Mouse (Mus musculus) kidney, postnatal 0 days (tissue): ENCODE data around the gene Gm42906. TPM values are rescaled to one million over a fixed set of nuclear protein-coding genes. Genes with fewer than 3 reads are reported as not detected.

Experiments
- ATAC-seq: fragments of 200-750 bp; cut with Nextera tagmentation; replicated peaks from 2 replicates; pipeline ENCODE4 v1.8.0; 2017; ENCODE audit warnings: low read depth, moderate number of reproducible peaks, moderate TSS enrichment, moderate library complexity; ENCODE audit not compliant: low FRiP score
- DNase-seq: peaks from one replicate; pipeline ENCODE4 v3.0.0-alpha.2; 2016; ENCODE audit warnings: low spot score
- H3K27ac ChIP-seq: fragments of 300-500 bp; sonication (generic); 2 replicates; pipeline ENCODE4 v1.5.1; 2014; ENCODE audit warnings: mild to moderate bottlenecking
- H3K27me3 ChIP-seq: fragments of 300-500 bp; sonication (generic); 2 replicates; pipeline ENCODE4 v1.6.1; 2014; ENCODE audit warnings: low read length, mixed read lengths; ENCODE audit not compliant: insufficient read depth
- H3K36me3 ChIP-seq: fragments of 300-500 bp; sonication (generic); 2 replicates; pipeline ENCODE4 v1.6.1; 2014; ENCODE audit warnings: low read length, mixed read lengths; ENCODE audit not compliant: insufficient read depth
- H3K4me1 ChIP-seq: fragments of 300-500 bp; sonication (generic); replicated peaks from 2 replicates; pipeline ENCODE4 v1.6.1; 2014; ENCODE audit warnings: antibody characterized with exemption, low read length, mixed read lengths; ENCODE audit not compliant: insufficient read depth
- H3K4me2 ChIP-seq: fragments of 300-500 bp; sonication (generic); 2 replicates; pipeline ENCODE4 v1.6.1; 2014; ENCODE audit warnings: mild to moderate bottlenecking, low read length, moderate library complexity, mixed read lengths
- H3K4me3 ChIP-seq: fragments of 300-500 bp; sonication (generic); replicated peaks from 2 replicates; pipeline ENCODE4 v1.5.1; 2014; ENCODE audit warnings: low read depth, low read length
- H3K9ac ChIP-seq: fragments of 300-500 bp; sonication (generic); 2 replicates; pipeline ENCODE4 v1.6.1; 2014; ENCODE audit warnings: low read depth, low read length
- H3K9me3 ChIP-seq: fragments of 300-500 bp; sonication (generic); replicated peaks from 2 replicates; pipeline ENCODE4 v1.6.1; 2016; ENCODE audit warnings: low read length, inconsistent platforms, mixed read lengths
- CTCF ChIP-seq: IDR thresholded peaks from 2 replicates; pipeline ENCODE4 v1.5.1; 2016; ENCODE audit warnings: antibody characterized with exemption, low read depth, mild to moderate bottlenecking, moderate library complexity
- WGBS: fragments of 180-500 bp; shearing (Covaris S2); extraction: QIAGEN DNeasy Blood & Tissue Kit; methylation state at CpG from one replicate; pipeline ENCODE4 v1.1.7; 2014; 5-methylcytosine and 5-hydroxymethylcytosine counted together
- polyA plus RNA-seq: library from polyadenylated mRNA; unstranded; fragments of >200 nt; fragmentation: Nextera tagmentation; extraction: Ambion mirVana; gene quantifications from 2 replicates; pipeline ENCODE4 v1.2.1, GENCODE M21; 2015

The Gm42906 gene
- polyA plus RNA-seq, 1 experiment from 2014 or later, result not detected

DNA sequence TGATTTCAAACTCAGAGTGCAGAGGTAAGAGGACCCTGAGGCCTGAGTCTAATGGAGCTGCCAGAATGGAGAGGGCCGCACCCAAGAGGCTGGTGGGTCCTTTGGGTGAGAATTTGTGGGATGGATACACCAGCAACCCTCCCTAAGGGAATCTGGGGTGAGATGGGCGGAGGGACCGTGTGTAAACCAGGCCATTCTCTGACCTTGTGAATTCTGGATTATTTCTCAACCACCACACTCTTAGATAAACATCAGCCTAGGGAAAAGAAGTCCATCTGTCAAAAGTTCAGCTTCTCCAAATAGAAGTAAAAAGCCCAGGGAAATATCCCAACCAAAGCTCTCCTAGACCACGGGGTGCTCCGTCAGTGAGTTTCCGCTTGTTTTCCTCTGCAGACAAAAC is 332.0 kb downstream of the Gm42906 start:
- peak overlapping the region; percentile 51 for H3K27ac ChIP-seq
- no peaks in the 10 kb centered on the region for H3K36me3 ChIP-seq
- H3K9ac ChIP-seq, result no peak overlapping the region
- TF ChIP-seq CTCF, result no peak
- no peak overlapping the region for H3K4me2 ChIP-seq
- H3K9me3 ChIP-seq, result no peaks in the 10 kb centered on the region
- H3K4me1 ChIP-seq, result no peaks in the 10 kb centered on the region
- DNase-seq (peak; percentile 46), ATAC-seq (no peak)
- no peaks in the 10 kb centered on the region for H3K27me3 ChIP-seq
- 62% methylated on average over 6 of the region's 6 CpGs for WGBS
- H3K4me3 ChIP-seq, result no peak overlapping the region

- ATAC-seq, result no peak
- no peaks in the 10 kb centered on the region for H3K4me1 ChIP-seq
- H3K4me3 ChIP-seq, result no peak overlapping the region
- no peak overlapping the region for H3K4me2 ChIP-seq
- H3K36me3 ChIP-seq, result no peaks in the 10 kb centered on the region
- no peaks in the 10 kb centered on the region for H3K9me3 ChIP-seq
- DNase-seq, result no peak
- no peak for TF ChIP-seq CTCF
- no peaks in the 10 kb centered on the region for H3K27me3 ChIP-seq
- H3K9ac ChIP-seq, result no peak overlapping the region
- no peak overlapping the region for H3K27ac ChIP-seq
- WGBS, result 75% methylated on average over 3 of the region's 3 CpGs
These were observed 334.9 kb downstream of the Gm42906 start for GRCm38 (mm10) chr5:151092886-151093665.

DNA sequence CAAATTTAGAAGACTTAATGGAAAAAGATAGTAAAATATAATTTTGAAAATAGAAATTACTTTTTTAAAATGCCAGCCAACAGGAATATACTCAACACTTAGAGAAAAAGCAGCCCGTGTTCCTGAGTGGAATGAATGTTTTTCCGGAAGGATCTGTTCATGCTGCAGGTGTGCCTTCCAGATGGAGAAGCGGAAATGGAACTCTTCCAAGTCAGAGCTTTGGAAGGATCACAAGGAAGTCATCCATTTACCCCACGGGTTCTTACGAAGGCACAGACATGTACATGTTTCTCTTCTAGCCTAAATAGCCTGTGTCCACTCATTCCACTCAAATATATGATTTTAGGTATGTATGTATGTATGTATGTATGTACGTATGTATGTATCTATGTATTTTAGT is 337.0 kb downstream of the Gm42906 start:
- 0 out of 2 replicates have a peak, but pooled peaks cover 8% of the 10 kb centered on the region for H3K4me1 ChIP-seq
- no peak overlapping the region for H3K4me3 ChIP-seq
- no peak for TF ChIP-seq CTCF
- H3K9ac ChIP-seq, result no peak overlapping the region
- H3K9me3 ChIP-seq, result no peaks in the 10 kb centered on the region
- H3K27me3 ChIP-seq, result no peaks in the 10 kb centered on the region
- no peak overlapping the region for H3K27ac ChIP-seq
- no peaks in the 10 kb centered on the region for H3K36me3 ChIP-seq
- ATAC-seq (no peak), DNase-seq (no peak)
- WGBS, result 90% methylated on average over 6 of the region's 6 CpGs
- no peak overlapping the region for H3K4me2 ChIP-seq

- Histone ChIP-seq H3K27me3 (no peaks in the 10 kb centered on the region), H3K9ac (no peak overlapping the region), H3K4me2 (no peak overlapping the region), H3K4me1 (0 out of 2 replicates have a peak, but pooled peaks cover 8% of the 10 kb centered on the region), H3K36me3 (no peaks in the 10 kb centered on the region), H3K9me3 (no peaks in the 10 kb centered on the region), H3K27ac (no peak overlapping the region), H3K4me3 (no peak overlapping the region)
- TF ChIP-seq CTCF, result no peak
- ATAC-seq (no peak), DNase-seq (no peak)
- WGBS, result 44% methylated on average over 6 of the region's 6 CpGs
These were observed 338.8 kb downstream of the Gm42906 start for GRCm38 (mm10) chr5:151089201-151089600.

- TF ChIP-seq CTCF, result no peak
- Histone ChIP-seq H3K9me3 (no peaks in the 10 kb centered on the region), H3K4me1 (0 out of 2 replicates have a peak, but pooled peaks cover 8% of the 10 kb centered on the region), H3K36me3 (no peaks in the 10 kb centered on the region), H3K9ac (no peak overlapping the region), H3K27me3 (no peaks in the 10 kb centered on the region), H3K27ac (no peak overlapping the region), H3K4me2 (no peak overlapping the region), H3K4me3 (no peak overlapping the region)
- DNase-seq (peak; percentile 64), ATAC-seq (no peak)
- 50% methylated on average over 9 of the region's 9 CpGs for WGBS
These were observed 341.3 kb downstream of the Gm42906 start for GRCm38 (mm10) chr5:151086425-151087202.

GRCm38 (mm10) chr5:151085749-151086148 is 342.2 kb downstream of the Gm42906 start:
- no peaks in the 10 kb centered on the region for H3K27me3 ChIP-seq
- H3K9ac ChIP-seq, result no peak overlapping the region
- 0 out of 2 replicates have a peak, but pooled peaks cover 8% of the 10 kb centered on the region for H3K4me1 ChIP-seq
- ATAC-seq (no peak), DNase-seq (no peak)
- H3K9me3 ChIP-seq, result no peaks in the 10 kb centered on the region
- no peak for TF ChIP-seq CTCF
- H3K4me3 ChIP-seq, result no peak overlapping the region
- H3K4me2 ChIP-seq, result no peak overlapping the region
- WGBS, result 76% methylated on average over 8 of the region's 8 CpGs
- H3K27ac ChIP-seq, result no peak overlapping the region
- H3K36me3 ChIP-seq, result no peaks in the 10 kb centered on the region
